ENCODE assay signal across 8 mouse cellular contexts in genomic region chr2:25500576-25501405, GRCm38 (mm10). TPM values are rescaled to one million over a fixed set of nuclear protein-coding genes. Genes with fewer than 3 reads are reported as not detected.
DNase-seq lines count a peak whose midpoint lies in the region; ATAC-seq lines count a peak whose summit lies in the region.

TSS of gene Fbxw5 (plus strand) at chr2:25500750.

- H3K9ac ChIP-seq in hindbrain, embryonic 11.5 days (ENCODE audit: low read depth, low read length), result peak within 1 kb of the TSS; percentile 96

- peak; percentile 87 for ATAC-seq in hindbrain, embryonic 11.5 days (ENCODE audit: low FRiP score)

- 0 out of 2 replicates have a peak within 1 kb of the TSS, but pooled peaks have one; percentile 19 for H3K27ac ChIP-seq in hindbrain, embryonic 11.5 days (ENCODE audit: low read depth, low read length)

- no peaks in the 10 kb centered on the region for H3K36me3 ChIP-seq in hindbrain, embryonic 11.5 days (ENCODE audit: control insufficient read depth, insufficient read depth, low read length)

- peak within 1 kb of the TSS; percentile 86 for H3K4me3 ChIP-seq in hindbrain, embryonic 11.5 days (ENCODE audit: low read depth, low read length)

- 2% methylated on average over 27 of the region's 44 CpGs for WGBS in hindbrain, embryonic 11.5 days

- peaks cover 4% of the 10 kb centered on the region; the same call in 1 of the 2 replicates for H3K4me1 ChIP-seq in hindbrain, embryonic 11.5 days (replicated peaks; ENCODE audit: control insufficient read depth, insufficient read depth, low read length)

- DNase-seq in MN1 (ENCODE audit: low spot score), result peak; percentile 95
- peak; percentile 84 for DNase-seq in cerebellum, adult 9-10 months
- peak; percentile 72 to 85 for DNase-seq in frontal cortex, adult 2 months (ENCODE audit: extremely low spot score in 1 of 2, low spot score in 1 of 2)
- peak; percentile 94 for DNase-seq in hindbrain, embryonic 11.5 days (ENCODE audit: low spot score)
- peak; percentile 73 to 83 for DNase-seq in layer of hippocampus, postnatal 10 days (ENCODE audit: low spot score in 2 of 2)
- DNase-seq in lung, postnatal 10 days, result peak; percentile 92
- peak; percentile 79 for DNase-seq in ovary, postnatal 36 days (ENCODE audit: low spot score)
- peak; percentile 81 for DNase-seq in thymus, postnatal 25 days

- no peaks in the 10 kb centered on the region for H3K27me3 ChIP-seq in hindbrain, embryonic 11.5 days (ENCODE audit: control insufficient read depth, insufficient read depth, low read length)

- no peaks in the 10 kb centered on the region for H3K9me3 ChIP-seq in hindbrain, embryonic 11.5 days (ENCODE audit: control insufficient read depth, low read length)

- H3K4me2 ChIP-seq in hindbrain, embryonic 11.5 days (replicated peaks; ENCODE audit: low read depth, low read length), result peak within 1 kb of the TSS; percentile 83

RNA-seq across cellular contexts. Expression of gene Fbxw5, which starts in this region (rescaled TPM):
- 64.7 and 72.3 TPM in 2 replicates for polyA plus RNA-seq in frontal cortex, adult 2 months (2012; rRNA removed)
- 64.2 and 75.3 TPM in 2 replicates for polyA plus RNA-seq in hindbrain, embryonic 11.5 days (2014; fragmentation: Nextera tagmentation; extraction: Ambion mirVana)
- 100 to 1,000 TPM; 132 to 140 TPM for total RNA-seq in layer of hippocampus, postnatal 10 days (2021)

Comparison
In these comparisons a context has a peak if more than half of its experiments do, and no peak if none do; other contexts are left out.
1. Peak in every context shown above with its lines: DNase-seq, ATAC-seq, H3K4me3 ChIP-seq and H3K27ac ChIP-seq.